Mouse (Mus musculus) limb, embryonic 14.5 days (tissue): ENCODE results near the gene Adgrb2. TPM values are rescaled to one million over a fixed set of nuclear protein-coding genes. Genes with fewer than 3 reads are reported as not detected.
A peak's percentile ranks its signal among the peaks of the same experiment; 100 is the strongest.

ENCODE experiments used
- ATAC-seq: fragments of 200-750 bp; cut with Nextera tagmentation; 2 replicates; pipeline ENCODE4 v1.8.0; 2017; ENCODE audit warnings: low read depth, moderate number of reproducible peaks, moderate TSS enrichment; ENCODE audit not compliant: low FRiP score
- DNase-seq: peaks from one replicate; pipeline ENCODE4 v3.0.0-alpha.2; 2015; ENCODE audit warnings: low spot score
- H3K27ac ChIP-seq: fragments of 300-500 bp; sonication (generic); replicated peaks from 2 replicates; pipeline ENCODE4 v1.5.1; 2014; ENCODE audit warnings: low read depth, mild to moderate bottlenecking, low read length, moderate library complexity, mixed read lengths
- H3K27me3 ChIP-seq: fragments of 300-500 bp; sonication (generic); 2 replicates; pipeline ENCODE4 v1.6.1; 2014; ENCODE audit warnings: low read length, mixed read lengths; ENCODE audit not compliant: control insufficient read depth, insufficient read depth
- H3K36me3 ChIP-seq: fragments of 300-500 bp; sonication (generic); 2 replicates; pipeline ENCODE4 v1.6.1; 2014; ENCODE audit warnings: mild to moderate bottlenecking, low read length, moderate library complexity, mixed read lengths; ENCODE audit not compliant: control insufficient read depth, insufficient read depth
- H3K4me1 ChIP-seq: fragments of 300-500 bp; sonication (generic); 2 replicates; pipeline ENCODE4 v1.6.1; 2014; ENCODE audit warnings: antibody characterized with exemption, low read length, mixed read lengths; ENCODE audit not compliant: control insufficient read depth, insufficient read depth
- H3K4me2 ChIP-seq: fragments of 300-500 bp; sonication (generic); replicated peaks from 2 replicates; pipeline ENCODE4 v1.6.1; 2014; ENCODE audit warnings: low read depth, mild to moderate bottlenecking, low read length, moderate library complexity; ENCODE audit not compliant: severe bottlenecking
- H3K4me3 ChIP-seq: fragments of 300-500 bp; sonication (generic); replicated peaks from 2 replicates; pipeline ENCODE4 v1.5.1; 2014; ENCODE audit warnings: low read length
- H3K9ac ChIP-seq: fragments of 300-500 bp; sonication (generic); 2 replicates; pipeline ENCODE4 v1.6.1; 2014; ENCODE audit warnings: mild to moderate bottlenecking, low read depth, low read length, moderate library complexity; ENCODE audit not compliant: severe bottlenecking
- H3K9me3 ChIP-seq: fragments of 300-500 bp; sonication (generic); 2 replicates; pipeline ENCODE4 v1.6.1; 2016; ENCODE audit warnings: low read length; ENCODE audit not compliant: control insufficient read depth
- POLR2A ChIP-seq: fragments of 200-500 bp; IDR thresholded peaks from 2 replicates; pipeline ENCODE4 v1.8.0; 2012; ENCODE audit warnings: inconsistent platforms, mild to moderate bottlenecking, moderate library complexity, borderline replicate concordance; ENCODE audit not compliant: insufficient read depth, insufficient read length; ENCODE audit errors: extremely low read depth
- WGBS: fragments of 180-500 bp; shearing (Covaris S2); extraction: QIAGEN DNeasy Blood & Tissue Kit; methylation state at CpG from one replicate; pipeline ENCODE4 v1.1.7; 2014; 5-methylcytosine and 5-hydroxymethylcytosine counted together
- polyA plus RNA-seq, 2 experiments: library from polyadenylated mRNA; depleted of rRNA in 1 of 2; stranded (reverse) in 1 of 2; unstranded in 1 of 2; fragments of >200 nt; fragmentation: Nextera tagmentation in 1 of 2; extraction: Ambion mirVana in 1 of 2; gene quantifications; 2 replicates each; pipeline versions ENCODE4 v1.2.1 to v1.2.3; 2012 to 2014

Adgrb2 gene
- polyA plus RNA-seq (2012; rRNA removed) (52.3 and 73.4 TPM in 2 replicates), polyA plus RNA-seq (2014; fragmentation: Nextera tagmentation; extraction: Ambion mirVana) (7.2 and 9.2 TPM in 2 replicates)

GRCm38 (mm10) chr4:129984421-129985061 lies at the start of gene Adgrb2:
Adgrb2 (plus strand) TSS chr4:129984870.
- peak within 1 kb of the TSS; percentile 73 for H3K4me3 ChIP-seq
- TF ChIP-seq POLR2A: no peak
- peak within 1 kb of the TSS; percentile 78 for H3K9ac ChIP-seq
- peak; percentile 39 for ATAC-seq
- H3K9me3 ChIP-seq: no peaks in the 10 kb centered on the region
- H3K27ac ChIP-seq: 0 out of 2 replicates have a peak within 1 kb of the TSS, but pooled peaks have one; percentile 38
- H3K4me2 ChIP-seq: peak within 1 kb of the TSS; percentile 95
- H3K4me1 ChIP-seq: peaks cover 31% of the 10 kb centered on the region
- WGBS: 5% methylated on average over 12 of the region's 77 CpGs
- DNase-seq: peak; percentile 41
- peaks cover 34% of the 10 kb centered on the region for H3K27me3 ChIP-seq
- H3K36me3 ChIP-seq: no peaks in the 10 kb centered on the region

GRCm38 (mm10) chr4:129951359-129951821 lies 33.3 kb upstream of the Adgrb2 start:
- Histone ChIP-seq H3K36me3 (no peaks in the 10 kb centered on the region), H3K27me3 (no peaks in the 10 kb centered on the region), H3K27ac (no peak overlapping the region), H3K4me3 (no peak overlapping the region), H3K9me3 (no peaks in the 10 kb centered on the region), H3K9ac (no peak overlapping the region), H3K4me2 (no peak overlapping the region), H3K4me1 (no peaks in the 10 kb centered on the region)
- WGBS: 59% methylated on average over 6 of the region's 6 CpGs
- TF ChIP-seq POLR2A: no peak
- DNase-seq (no peak), ATAC-seq (no peak)

- ATAC-seq (no peak), DNase-seq (no peak)
- no peak overlapping the region for H3K4me2 ChIP-seq
- no peaks in the 10 kb centered on the region for H3K9me3 ChIP-seq
- H3K9ac ChIP-seq: no peak overlapping the region
- no peaks in the 10 kb centered on the region for H3K27me3 ChIP-seq
- no peak for TF ChIP-seq POLR2A
- no peak overlapping the region for H3K27ac ChIP-seq
- WGBS: 37% methylated on average over 5 of the region's 5 CpGs
- no peaks in the 10 kb centered on the region for H3K4me1 ChIP-seq
- no peaks in the 10 kb centered on the region for H3K36me3 ChIP-seq
- H3K4me3 ChIP-seq: no peak overlapping the region
Observed at GRCm38 (mm10) chr4:129952241-129952810, 32.3 kb upstream of the Adgrb2 start.

GRCm38 (mm10) chr4:129954527-129954926 lies 30.1 kb upstream of the Adgrb2 start:
- Histone ChIP-seq H3K27ac (no peak overlapping the region), H3K9me3 (no peaks in the 10 kb centered on the region), H3K27me3 (no peaks in the 10 kb centered on the region), H3K36me3 (no peaks in the 10 kb centered on the region), H3K4me2 (no peak overlapping the region), H3K4me1 (no peaks in the 10 kb centered on the region), H3K9ac (no peak overlapping the region), H3K4me3 (no peak overlapping the region)
- TF ChIP-seq POLR2A: no peak
- DNase-seq: no peak
- 55% methylated on average over 2 of the region's 2 CpGs for WGBS
- ATAC-seq: no peak

- Histone ChIP-seq H3K27me3 (no peaks in the 10 kb centered on the region), H3K9ac (peak overlapping the region; percentile 40), H3K27ac (no peak overlapping the region), H3K36me3 (no peaks in the 10 kb centered on the region), H3K4me2 (peak overlapping the region; percentile 93), H3K4me3 (peak overlapping the region; percentile 44), H3K9me3 (no peaks in the 10 kb centered on the region), H3K4me1 (0 out of 2 replicates have a peak, but pooled peaks cover 3% of the 10 kb centered on the region)
- ATAC-seq (peak; percentile 61), DNase-seq (peak; percentile 75)
- WGBS: 1% methylated on average over 34 of the region's 37 CpGs
- TF ChIP-seq POLR2A: no peak
Observed at GRCm38 (mm10) chr4:129960180-129960944, 24.3 kb upstream of the Adgrb2 start.
